Comparison of ENCODE assay signal across 8 mouse cellular contexts in genomic region chr2:59611831-59612732, GRCm38 (mm10). TPM values are rescaled to one million over a fixed set of nuclear protein-coding genes. Genes with fewer than 3 reads are reported as not detected.
DNase-seq lines count a peak whose midpoint lies in the region; ATAC-seq and TF ChIP-seq lines count a peak whose summit lies in the region.

TSS of gene Tanc1 (plus strand) at chr2:59612042.

- H3K4me1 ChIP-seq in hindbrain, embryonic 16.5 days (ENCODE audit: control insufficient read depth, insufficient read depth, low read depth, low read length) = peaks cover 9% of the 10 kb centered on the region

- no peak for TF ChIP-seq CTCF in left cerebral cortex, adult 2 months (IDR thresholded peaks at IDR 0.05)

- no peaks in the 10 kb centered on the region; the same call in 1 of the 2 replicates for H3K27me3 ChIP-seq in hindbrain, embryonic 16.5 days (replicated peaks; ENCODE audit: control insufficient read depth, insufficient read depth, low read length)

- H3K27ac ChIP-seq in hindbrain, embryonic 16.5 days (ENCODE audit: low read depth, low read length) = peak within 1 kb of the TSS; percentile 78
- H3K27ac ChIP-seq in left cerebral cortex, adult 2 months = peak within 1 kb of the TSS; percentile 89
- no peak within 1 kb of the TSS for H3K27ac ChIP-seq in macrophage

- peak; percentile 93 for ATAC-seq in hindbrain, embryonic 16.5 days

- no peaks in the 10 kb centered on the region for H3K36me3 ChIP-seq in hindbrain, embryonic 16.5 days (ENCODE audit: control insufficient read depth, insufficient read depth, low read length)
- no peaks in the 10 kb centered on the region for H3K36me3 ChIP-seq in macrophage (ENCODE audit: inconsistent target)

- H3K79me2 ChIP-seq in macrophage (ENCODE audit: inconsistent target) = peaks cover 20% of the 10 kb centered on the region; the same call in 1 of the 2 replicates

- peak within 1 kb of the TSS; percentile 89 for H3K4me3 ChIP-seq in hindbrain, embryonic 16.5 days (ENCODE audit: low read length)
- H3K4me3 ChIP-seq in left cerebral cortex, adult 2 months = peak within 1 kb of the TSS; percentile 74
- H3K4me3 ChIP-seq in macrophage (ENCODE audit: inconsistent target) = peak within 1 kb of the TSS; percentile 45

- DNase-seq in ZHBTc4 (ENCODE audit: low read depth, low spot score) = peak; percentile 93
- peak; percentile 82 to 90 for DNase-seq in cerebellum, postnatal 36 days
- peak; percentile 63 to 66 for DNase-seq in gastrocnemius, adult 8-10 months (ENCODE audit: low spot score in 2 of 2)
- DNase-seq in left cerebral cortex, adult 2 months (ENCODE audit: extremely low spot score in 1 of 2, low spot score in 2 of 2) = peak; percentile 79 to 84
- DNase-seq in right cerebral cortex, adult 2 months (ENCODE audit: low spot score in 2 of 2) = peak; percentile 72 to 75
- peak; percentile 50 for DNase-seq in urinary bladder, postnatal 10 days (ENCODE audit: low spot score)

- under 1% methylated on average over 87 of the region's 99 CpGs for WGBS in hindbrain, embryonic 16.5 days
- 1% methylated on average over 91 of the region's 99 CpGs for WGBS in macrophage (ENCODE audit: missing documents)

- H3K4me2 ChIP-seq in hindbrain, embryonic 16.5 days (ENCODE audit: low read length) = peak within 1 kb of the TSS; percentile 92

- H3K9ac ChIP-seq in hindbrain, embryonic 16.5 days (ENCODE audit: low read depth, low read length) = peak within 1 kb of the TSS; percentile 82

- no peaks in the 10 kb centered on the region for H3K9me3 ChIP-seq in hindbrain, embryonic 16.5 days (ENCODE audit: control insufficient read depth, low read length)

- intact Hi-C loops in left cerebral cortex, adult 2 months (cut with DNase I) = loop anchor here (2.0 to 5.0 kb wide), 2 partner anchors 70 to 133 kb away; no protein-coding TSS in a partner anchor

RNA-seq across cellular contexts. Expression of gene Tanc1, which starts in this region (rescaled TPM):
- total RNA-seq in gastrocnemius, adult 8-10 months (2022) = 10 to 100 TPM in 1 of 4 experiments, 1 to 10 TPM in 3; 4.4 to 10.5 (median 6.5) TPM
- 7.2 and 7.4 TPM in 2 replicates for polyA plus RNA-seq in hindbrain, embryonic 16.5 days (2015; fragmentation: Nextera tagmentation; extraction: Ambion mirVana)
- total RNA-seq in left cerebral cortex, adult 2 months (2021) = 10 to 100 TPM; 26.3 to 32.3 TPM
- total RNA-seq in macrophage (2018; cell fraction: chromatin; rRNA removed) = 10 to 100 TPM; 11.9 to 97.4 (median 23.4) TPM
- 1 to 10 TPM; 2.7 to 6.9 (median 4.5) TPM for total RNA-seq in macrophage (2018; cell fraction: cytosol; rRNA removed)
- 10 to 100 TPM in 15 of 26 experiments, 1 to 10 TPM in 11; 5.8 to 83.7 (median 10.2) TPM for total RNA-seq in macrophage (2018; cell fraction: nucleus; rRNA removed)
- polyA plus RNA-seq in macrophage (2018) = 4.6 to 7.0 TPM (median 5.8 TPM) in 3 replicates
